In genomic region chr15:13174618-13174980, GRCm38 (mm10) we compare ENCODE assay signal across 10 mouse cellular contexts. TPM values are rescaled to one million over a fixed set of nuclear protein-coding genes. Genes with fewer than 3 reads are reported as not detected.
A peak's percentile ranks its signal among the peaks of the same experiment; 100 is the strongest.
DNase-seq lines count a peak whose midpoint lies in the region; ATAC-seq lines count a peak whose summit lies in the region.
"Had no signal": no experiment of that assay in that cellular context is flagged by ENCODE, and none has a peak within 500 bp of the region (broad histone marks: within the 10 kb centered on the region; RNA-seq: fewer than 3 reads in every experiment).

No protein-coding gene starts in this region.

- no peak overlapping the region for H3K27ac ChIP-seq in heart, embryonic 16.5 days (ENCODE audit: low read length)
- H3K27ac ChIP-seq in forebrain, embryonic 15.5 days (replicated peaks): no peak overlapping the region
- peak overlapping the region; percentile 89 for H3K27ac ChIP-seq in neural tube, embryonic 15.5 days (replicated peaks)

- DNase-seq in heart, adult 8-10 months (ENCODE audit: low spot score): no peak
- peak; percentile 64 to 70 for DNase-seq in kidney, postnatal 4 days
- DNase-seq in adrenal gland, adult 18-20 months (ENCODE audit: low spot score in 2 of 2): no peak
- no peak for DNase-seq in B cell, adult 2 months
- no peak for DNase-seq in adrenal gland, adult 8-10 months
- DNase-seq: adrenal gland, postnatal 36 days had no signal

- no peaks in the 10 kb centered on the region for H3K36me3 ChIP-seq in heart, embryonic 16.5 days (ENCODE audit: control insufficient read depth, insufficient read depth)
- no peaks in the 10 kb centered on the region for H3K36me3 ChIP-seq in forebrain, embryonic 15.5 days
- no peaks in the 10 kb centered on the region for H3K36me3 ChIP-seq in neural tube, embryonic 15.5 days

- peaks cover 8% of the 10 kb centered on the region for H3K4me1 ChIP-seq in heart, embryonic 16.5 days (ENCODE audit: control insufficient read depth, insufficient read depth, low read length)
- H3K4me1 ChIP-seq in forebrain, embryonic 15.5 days: peaks cover 31% of the 10 kb centered on the region
- peaks cover 28% of the 10 kb centered on the region for H3K4me1 ChIP-seq in neural tube, embryonic 15.5 days

- peaks cover 15% of the 10 kb centered on the region for H3K27me3 ChIP-seq in heart, embryonic 16.5 days (ENCODE audit: control insufficient read depth, insufficient read depth, low read length)
- peaks cover 3% of the 10 kb centered on the region; the same call in 1 of the 2 replicates for H3K27me3 ChIP-seq in forebrain, embryonic 15.5 days
- H3K27me3 ChIP-seq in neural tube, embryonic 15.5 days (replicated peaks): no peaks in the 10 kb centered on the region
- H3K27me3 ChIP-seq: CH12.LX had no signal

- no peak for ATAC-seq in heart, embryonic 16.5 days (replicated peaks; ENCODE audit: extremely low read depth, insufficient read depth, low FRiP score)
- ATAC-seq in forebrain, embryonic 15.5 days (replicated peaks): no peak
- ATAC-seq in neural tube, embryonic 15.5 days (ENCODE audit: low FRiP score): no peak

- H3K4me3 ChIP-seq in heart, embryonic 16.5 days (ENCODE audit: low read length): peak overlapping the region; percentile 53
- peak overlapping the region; percentile 63 for H3K4me3 ChIP-seq in forebrain, embryonic 15.5 days
- peak overlapping the region; percentile 65 for H3K4me3 ChIP-seq in neural tube, embryonic 15.5 days (replicated peaks)

- H3K4me2 ChIP-seq in heart, embryonic 16.5 days (ENCODE audit: low read depth, low read length): peak overlapping the region; percentile 69
- peak overlapping the region; percentile 83; the same call in 1 of the 2 replicates for H3K4me2 ChIP-seq in forebrain, embryonic 15.5 days (replicated peaks)
- peak overlapping the region; percentile 87 for H3K4me2 ChIP-seq in neural tube, embryonic 15.5 days

- WGBS in heart, embryonic 16.5 days: 23% methylated on average over 6 of the region's 6 CpGs
- WGBS in forebrain, embryonic 15.5 days: 9% methylated on average over 6 of the region's 6 CpGs
- WGBS in neural tube, embryonic 15.5 days: 16% methylated on average over 6 of the region's 6 CpGs

- H3K9me3 ChIP-seq in heart, embryonic 16.5 days (replicated peaks; ENCODE audit: control insufficient read depth, low read length): no peaks in the 10 kb centered on the region
- no peaks in the 10 kb centered on the region for H3K9me3 ChIP-seq in forebrain, embryonic 15.5 days
- no peaks in the 10 kb centered on the region for H3K9me3 ChIP-seq in neural tube, embryonic 15.5 days (replicated peaks)

- no peak overlapping the region for H3K9ac ChIP-seq in heart, embryonic 16.5 days (ENCODE audit: low read length)
- no peak overlapping the region for H3K9ac ChIP-seq in forebrain, embryonic 15.5 days (replicated peaks)
- no peak overlapping the region for H3K9ac ChIP-seq in neural tube, embryonic 15.5 days (replicated peaks)

RNA-seq across cellular contexts. Expression of gene Cdh6, which starts 1.1 kb away (rescaled TPM):
- polyA plus RNA-seq in heart, embryonic 16.5 days (2015; fragmentation: Nextera tagmentation; extraction: Ambion mirVana): 1.3 and 1.4 TPM in 2 replicates
- total RNA-seq in heart, adult 8-10 months (2022): under 1 TPM; 0.26 to 0.31 (median 0.29) TPM
- polyA plus RNA-seq in forebrain, embryonic 15.5 days (2015; fragmentation: Nextera tagmentation; extraction: Ambion mirVana): 9.3 and 10.3 TPM in 2 replicates
- polyA plus RNA-seq in neural tube, embryonic 15.5 days (2015; fragmentation: Nextera tagmentation; extraction: Ambion mirVana): 20.3 and 22.7 TPM in 2 replicates
- 10 to 100 TPM; 10.9 to 16.4 TPM for total RNA-seq in adrenal gland, adult 18-20 months (2021)
- total RNA-seq in adrenal gland, adult 8-10 months (2022): 10 to 100 TPM; 15.5 to 20.4 (median 17.0) TPM

Comparison
In these comparisons a context has a peak if more than half of its experiments do, and no peak if none do; other contexts are left out.
1. DNase-seq: peak in kidney, postnatal 4 days (2 of 2); none in heart, adult 8-10 months (single experiment), adrenal gland, adult 18-20 months (0 of 2), B cell, adult 2 months (0 of 2) and adrenal gland, adult 8-10 months (single experiment).
2. RNA of gene Cdh6, which starts 1.1 kb away (total RNA-seq): 15.5 to 20.4 TPM in adrenal gland, adult 8-10 months and 10.9 to 16.4 TPM in adrenal gland, adult 18-20 months; 0.26 to 0.31 TPM in heart, adult 8-10 months; every median in the first group is over 4 times any median in the second.
3. Peak in every context shown above with its lines, with median percentiles within 50 percentile points of each other: H3K4me2 ChIP-seq and H3K4me3 ChIP-seq.